Mouse (Mus musculus): Measurements from ENCODE around the gene 4930562C15Rik. TPM values are rescaled to one million over a fixed set of nuclear protein-coding genes. Genes with fewer than 3 reads are reported as not detected.
A peak's percentile ranks its signal among the peaks of the same experiment; 100 is the strongest.

Gene 4930562C15Rik
- polyA plus RNA-seq, 1 experiment = not detected

GRCm38 (mm10) chr16:4890201-4890709 lies 55.0 kb downstream of the 4930562C15Rik start:
- H3K4me3 ChIP-seq (ENCODE audit: insufficient read depth, low read depth, low read length) = no peak overlapping the region
- H3K36me3 ChIP-seq (ENCODE audit: control insufficient read depth, insufficient read depth, low read length) = no peaks in the 10 kb centered on the region; the same call in 1 of the 2 replicates
- H3K27ac ChIP-seq (ENCODE audit: insufficient read depth, low read depth, low read length) = no peak overlapping the region
- no peak for DNase-seq
- TF ChIP-seq POLR2A (IDR thresholded peaks at IDR 0.05; ENCODE audit: low read depth, low read length) (no peak), CTCF (conservative IDR thresholded peaks at IDR 0.05; ENCODE audit: insufficient read depth, insufficient read length, low read depth, low read length) (no peak)
- WGBS = 47% methylated on average over 4 of the region's 4 CpGs
- no peaks in the 10 kb centered on the region for H3K27me3 ChIP-seq (replicated peaks; ENCODE audit: control insufficient read depth, insufficient read depth, low read length)
- H3K4me1 ChIP-seq (ENCODE audit: control insufficient read depth, insufficient read depth, low read length) = peaks cover 36% of the 10 kb centered on the region

DNA sequence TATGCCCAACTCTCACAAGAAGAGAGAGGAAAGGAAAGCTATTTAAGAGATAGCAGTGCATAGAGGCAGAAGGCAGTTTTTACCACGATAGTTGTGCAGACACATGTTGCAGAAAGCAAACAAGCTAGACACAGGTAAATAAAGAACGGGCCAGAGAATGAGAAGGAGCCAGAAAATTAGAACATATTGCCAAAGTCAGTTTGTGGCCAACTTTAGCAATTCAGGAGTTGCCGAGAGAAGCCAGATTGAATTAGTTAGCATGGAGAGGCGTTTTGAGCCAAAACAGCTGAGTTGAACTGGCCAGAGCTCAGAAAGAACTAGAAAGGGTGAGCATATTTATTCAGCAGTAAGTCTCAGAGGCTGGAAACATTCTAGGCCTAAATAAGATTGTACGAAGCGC lies 57.0 kb downstream of the 4930562C15Rik start:
- H3K27ac ChIP-seq (ENCODE audit: insufficient read depth, low read depth, low read length) = no peak overlapping the region
- H3K4me3 ChIP-seq (ENCODE audit: insufficient read depth, low read depth, low read length) = no peak overlapping the region
- H3K4me1 ChIP-seq (ENCODE audit: control insufficient read depth, insufficient read depth, low read length) = peaks cover 46% of the 10 kb centered on the region
- no peak for TF ChIP-seq CTCF (conservative IDR thresholded peaks at IDR 0.05; ENCODE audit: insufficient read depth, insufficient read length, low read depth, low read length)
- no peak for TF ChIP-seq POLR2A (IDR thresholded peaks at IDR 0.05; ENCODE audit: low read depth, low read length)
- no peak for DNase-seq
- 60% methylated on average over 6 of the region's 6 CpGs for WGBS
- no peaks in the 10 kb centered on the region; the same call in 1 of the 2 replicates for H3K36me3 ChIP-seq (ENCODE audit: control insufficient read depth, insufficient read depth, low read length)
- no peaks in the 10 kb centered on the region for H3K27me3 ChIP-seq (replicated peaks; ENCODE audit: control insufficient read depth, insufficient read depth, low read length)

- TF ChIP-seq CTCF (conservative IDR thresholded peaks at IDR 0.05; ENCODE audit: insufficient read depth, insufficient read length, low read depth, low read length) (no peak), POLR2A (IDR thresholded peaks at IDR 0.05; ENCODE audit: low read depth, low read length) (no peak)
- H3K4me3 ChIP-seq (ENCODE audit: insufficient read depth, low read depth, low read length) = no peak overlapping the region
- H3K36me3 ChIP-seq (ENCODE audit: control insufficient read depth, insufficient read depth, low read length) = no peaks in the 10 kb centered on the region; the same call in 1 of the 2 replicates
- WGBS = 61% methylated on average over 7 of the region's 7 CpGs
- peak; percentile 40 for DNase-seq
- no peaks in the 10 kb centered on the region for H3K27me3 ChIP-seq (replicated peaks; ENCODE audit: control insufficient read depth, insufficient read depth, low read length)
- H3K4me1 ChIP-seq (ENCODE audit: control insufficient read depth, insufficient read depth, low read length) = peaks cover 40% of the 10 kb centered on the region
- peak overlapping the region; percentile 53 for H3K27ac ChIP-seq (ENCODE audit: insufficient read depth, low read depth, low read length)
These were observed 59.1 kb downstream of the 4930562C15Rik start for GRCm38 (mm10) chr16:4894201-4894908.

- Histone ChIP-seq H3K4me1 (ENCODE audit: control insufficient read depth, insufficient read depth, low read length) (peaks cover 32% of the 10 kb centered on the region), H3K36me3 (ENCODE audit: control insufficient read depth, insufficient read depth, low read length) (no peaks in the 10 kb centered on the region; the same call in 1 of the 2 replicates), H3K27me3 (replicated peaks; ENCODE audit: control insufficient read depth, insufficient read depth, low read length) (no peaks in the 10 kb centered on the region), H3K27ac (ENCODE audit: insufficient read depth, low read depth, low read length) (peak overlapping the region; percentile 73), H3K4me3 (ENCODE audit: insufficient read depth, low read depth, low read length) (no peak overlapping the region)
- TF ChIP-seq POLR2A (IDR thresholded peaks at IDR 0.05; ENCODE audit: low read depth, low read length) (no peak), CTCF (conservative IDR thresholded peaks at IDR 0.05; ENCODE audit: insufficient read depth, insufficient read length, low read depth, low read length) (no peak)
- peak; percentile 95 for DNase-seq
- 40% methylated on average over 5 of the region's 5 CpGs for WGBS
These were observed 61.2 kb downstream of the 4930562C15Rik start for GRCm38 (mm10) chr16:4896249-4897027.

- 48% methylated on average over 7 of the region's 7 CpGs for WGBS
- no peak for DNase-seq
- Histone ChIP-seq H3K36me3 (ENCODE audit: control insufficient read depth, insufficient read depth, low read length) (no peaks in the 10 kb centered on the region; the same call in 1 of the 2 replicates), H3K27me3 (replicated peaks; ENCODE audit: control insufficient read depth, insufficient read depth, low read length) (no peaks in the 10 kb centered on the region), H3K4me3 (ENCODE audit: insufficient read depth, low read depth, low read length) (no peak overlapping the region), H3K4me1 (ENCODE audit: control insufficient read depth, insufficient read depth, low read length) (peaks cover 30% of the 10 kb centered on the region), H3K27ac (ENCODE audit: insufficient read depth, low read depth, low read length) (peak overlapping the region; percentile 25)
- TF ChIP-seq CTCF (conservative IDR thresholded peaks at IDR 0.05; ENCODE audit: insufficient read depth, insufficient read length, low read depth, low read length) (peak; percentile 51; the same call in 1 of the 2 replicates), POLR2A (IDR thresholded peaks at IDR 0.05; ENCODE audit: low read depth, low read length) (no peak)
These were observed 62.0 kb downstream of the 4930562C15Rik start for GRCm38 (mm10) chr16:4897146-4897730.

GRCm38 (mm10) chr16:4898881-4899280 lies 63.7 kb downstream of the 4930562C15Rik start:
- TF ChIP-seq POLR2A (IDR thresholded peaks at IDR 0.05; ENCODE audit: low read depth, low read length) (no peak), CTCF (conservative IDR thresholded peaks at IDR 0.05; ENCODE audit: insufficient read depth, insufficient read length, low read depth, low read length) (no peak)
- no peak for DNase-seq
- Histone ChIP-seq H3K27me3 (replicated peaks; ENCODE audit: control insufficient read depth, insufficient read depth, low read length) (no peaks in the 10 kb centered on the region), H3K36me3 (ENCODE audit: control insufficient read depth, insufficient read depth, low read length) (no peaks in the 10 kb centered on the region), H3K4me3 (ENCODE audit: insufficient read depth, low read depth, low read length) (no peak overlapping the region), H3K4me1 (ENCODE audit: control insufficient read depth, insufficient read depth, low read length) (peaks cover 36% of the 10 kb centered on the region), H3K27ac (ENCODE audit: insufficient read depth, low read depth, low read length) (no peak overlapping the region)
- 94% methylated on average over 6 of the region's 6 CpGs for WGBS

All from kidney, adult 2 months (tissue).